Mouse (Mus musculus) CH12.LX (cell line): ENCODE results near the gene Casp14. TPM values are rescaled to one million over a fixed set of nuclear protein-coding genes. Genes with fewer than 3 reads are reported as not detected.

ENCODE experiments used
- DNase-seq: peaks from one replicate; pipeline ENCODE4 v3.0.0-alpha.2; 2013; ENCODE audit errors: extremely low read depth
- H3K27ac ChIP-seq: 2 replicates; pipeline ENCODE4 v1.5.1; 2012; ENCODE audit warnings: low read depth, mild to moderate bottlenecking, control low read depth, moderate library complexity; ENCODE audit not compliant: insufficient read depth
- H3K27me3 ChIP-seq: replicated peaks from 2 replicates; pipeline ENCODE3; 2012; ENCODE audit warnings: inconsistent platforms
- H3K36me3 ChIP-seq, 2 experiments: replicated peaks in 1 of 2; 2 replicates each; pipeline versions ENCODE3 to v1.6.1; 2012; ENCODE audit warnings: inconsistent platforms in 1 of 2, low read length in 1 of 2, mild to moderate bottlenecking in 1 of 2, mixed read lengths in 1 of 2, moderate library complexity in 1 of 2; ENCODE audit not compliant: control insufficient read depth in 1 of 2, insufficient read depth in 1 of 2
- H3K4me1 ChIP-seq, 2 experiments: 2 replicates each; pipeline ENCODE4 v1.6.1; 2012; ENCODE audit warnings: inconsistent platforms in 1 of 2, moderate library complexity in 1 of 2; ENCODE audit not compliant: insufficient read depth in 2 of 2, control insufficient read depth in 1 of 2
- H3K4me2 ChIP-seq: 2 replicates; pipeline ENCODE4 v1.6.1; 2012; ENCODE audit warnings: low read depth, mild to moderate bottlenecking, control low read depth; ENCODE audit not compliant: poor library complexity, insufficient read depth, severe bottlenecking
- H3K4me3 ChIP-seq, 3 experiments: fragments of 150-350 bp in 1 of 3; sonication (generic) in 1 of 3; replicated peaks in 1 of 3; 2 replicates each; pipeline versions ENCODE3 to v1.5.1; 2011 to 2012; ENCODE audit warnings: low read depth in 2 of 3, low read length in 2 of 3, mild to moderate bottlenecking in 2 of 3, moderate library complexity in 2 of 3, control low read depth in 1 of 3, improper control_type of control experiment in 1 of 3, inconsistent platforms in 1 of 3, mixed read lengths in 1 of 3; ENCODE audit not compliant: poor library complexity in 1 of 3
- H3K79me2 ChIP-seq: replicated peaks from 2 replicates; pipeline ENCODE4 v1.6.1; 2012; ENCODE audit warnings: mild to moderate bottlenecking, moderate library complexity; ENCODE audit not compliant: control insufficient read depth, poor library complexity, insufficient read depth, severe bottlenecking; ENCODE audit errors: extremely low read depth
- H3K9ac ChIP-seq: 2 replicates; pipeline ENCODE4 v1.6.1; 2012; ENCODE audit warnings: low read depth, mild to moderate bottlenecking, control low read depth, moderate library complexity; ENCODE audit not compliant: insufficient read depth
- H3K9me3 ChIP-seq: replicated peaks from 2 replicates; pipeline ENCODE3; 2012; ENCODE audit warnings: low read length, inconsistent platforms, mixed read lengths
- CTCF ChIP-seq, 2 experiments: IDR thresholded peaks in 1 of 2; conservative IDR thresholded peaks in 1 of 2; 2 replicates each; pipeline ENCODE4 v1.5.1; 2011 to 2012; ENCODE audit warnings: low read depth in 2 of 2, low read length in 2 of 2, improper control_type of control experiment in 1 of 2, inconsistent platforms in 1 of 2, mild to moderate bottlenecking in 1 of 2, moderate library complexity in 1 of 2
- EP300 ChIP-seq: IDR thresholded peaks from 2 replicates; pipeline ENCODE4 v1.6.1; 2011; ENCODE audit warnings: low read length, improper control_type of control experiment
- ETS1 ChIP-seq: conservative IDR thresholded peaks from 2 replicates; pipeline ENCODE4 v1.6.1; 2012; ENCODE audit warnings: low read depth, mild to moderate bottlenecking, inconsistent platforms, low read length, improper control_type of control experiment, moderate library complexity
- GABPA ChIP-seq: IDR thresholded peaks from 2 replicates; pipeline ENCODE4 v1.6.1; 2012; ENCODE audit warnings: low read depth, low read length, improper control_type of control experiment, inconsistent platforms; ENCODE audit not compliant: insufficient replicate concordance
- IRF4 ChIP-seq: IDR thresholded peaks from 2 replicates; pipeline ENCODE4 v1.6.1; 2014; ENCODE audit warnings: low read depth, mild to moderate bottlenecking, inconsistent platforms, low read length, improper control_type of control experiment
- JUN ChIP-seq: IDR thresholded peaks from 2 replicates; pipeline ENCODE4 v1.6.1; 2011; ENCODE audit warnings: low read depth, mild to moderate bottlenecking, low read length, improper control_type of control experiment, moderate library complexity; ENCODE audit not compliant: insufficient read depth
- KAT2A ChIP-seq: IDR thresholded peaks from 2 replicates; pipeline ENCODE4 v1.6.1; 2012; ENCODE audit warnings: low read length, improper control_type of control experiment, inconsistent platforms; ENCODE audit not compliant: insufficient replicate concordance
- MAZ ChIP-seq: IDR thresholded peaks from 2 replicates; pipeline ENCODE4 v1.6.1; 2012; ENCODE audit warnings: low read depth, mild to moderate bottlenecking, inconsistent platforms, low read length, improper control_type of control experiment, moderate library complexity
- MEF2A ChIP-seq: IDR thresholded peaks from 2 replicates; pipeline ENCODE4 v1.6.1; 2014; ENCODE audit warnings: low read depth, mild to moderate bottlenecking, inconsistent platforms, low read length, improper control_type of control experiment, borderline replicate concordance
- NELFE ChIP-seq: IDR thresholded peaks from 2 replicates; pipeline ENCODE4 v1.6.1; 2011; ENCODE audit warnings: low read depth, low read length, improper control_type of control experiment
- NRF1 ChIP-seq: IDR thresholded peaks from 2 replicates; pipeline ENCODE4 v1.6.1; 2014; ENCODE audit warnings: low read depth, mild to moderate bottlenecking, inconsistent platforms, low read length, improper control_type of control experiment, moderate library complexity
- PAX5 ChIP-seq: IDR thresholded peaks from 2 replicates; pipeline ENCODE4 v1.6.1; 2012; ENCODE audit warnings: low read length, inconsistent platforms, mixed read lengths
- RAD21 ChIP-seq: IDR thresholded peaks from 2 replicates; pipeline ENCODE4 v1.6.1; 2011; ENCODE audit warnings: low read depth, mild to moderate bottlenecking, low read length, improper control_type of control experiment, moderate library complexity
- TBP ChIP-seq: conservative IDR thresholded peaks from 2 replicates; pipeline ENCODE4 v1.6.1; 2011; ENCODE audit warnings: low read depth, low read length, improper control_type of control experiment
- USF2 ChIP-seq: conservative IDR thresholded peaks from 2 replicates; pipeline ENCODE4 v1.6.1; 2011; ENCODE audit warnings: low read depth, low read length, improper control_type of control experiment
- ZC3H11A ChIP-seq: IDR thresholded peaks from 2 replicates; pipeline ENCODE4 v1.6.1; 2012; ENCODE audit warnings: low read depth, mild to moderate bottlenecking, inconsistent platforms, low read length, improper control_type of control experiment
- ZKSCAN1 ChIP-seq: IDR thresholded peaks from 2 replicates; pipeline ENCODE4 v1.6.1; 2012; ENCODE audit warnings: low read depth, inconsistent platforms, low read length, improper control_type of control experiment, borderline replicate concordance
- ZMIZ1 ChIP-seq: IDR thresholded peaks from 2 replicates; pipeline ENCODE4 v1.6.1; 2012; ENCODE audit warnings: low read depth, mild to moderate bottlenecking, inconsistent platforms, low read length, improper control_type of control experiment
- ZNF384 ChIP-seq: IDR thresholded peaks from 2 replicates; pipeline ENCODE4 v1.6.1; 2012; ENCODE audit warnings: low read depth, low read length, improper control_type of control experiment, inconsistent platforms
- dilution Hi-C: fragments of 300-500 bp; cut with MboI; formaldehyde crosslinking; loops from 2 replicates; pipeline ENCODE4 v1.14.3; 2020; ENCODE audit warnings: low sequenced_read_pairs; ENCODE audit not compliant: extremely low pct_unique_long_range_greater_than_20kb, extremely low pct_ligation_motif_present
- in situ Hi-C: fragments of 300-500 bp; cut with MboI; formaldehyde crosslinking; loops from 3 replicates; pipeline ENCODE4 v1.14.3; 2019; ENCODE audit warnings: low sequenced_read_pairs, low pct_ligation_motif_present, low pct_unique_long_range_greater_than_20kb, mixed read lengths
- polyA plus RNA-seq: library from polyadenylated mRNA; unstranded; fragments of >175 nt; gene quantifications from 2 replicates; pipeline ENCODE4 v1.2.1, GENCODE M21; 2012; ENCODE audit warnings: low read depth; ENCODE audit not compliant: insufficient read length
- total RNA-seq, 2 experiments: library from RNA; depleted of rRNA; stranded (reverse); fragments of 300-350 nt in 1 of 2; fragments of >200 nt in 1 of 2; gene quantifications; 2 replicates each; pipeline ENCODE4 v1.2.3; 2012 to 2014

Casp14 gene
- total and polyA plus RNA-seq, 3 experiments = not detected

DNA sequence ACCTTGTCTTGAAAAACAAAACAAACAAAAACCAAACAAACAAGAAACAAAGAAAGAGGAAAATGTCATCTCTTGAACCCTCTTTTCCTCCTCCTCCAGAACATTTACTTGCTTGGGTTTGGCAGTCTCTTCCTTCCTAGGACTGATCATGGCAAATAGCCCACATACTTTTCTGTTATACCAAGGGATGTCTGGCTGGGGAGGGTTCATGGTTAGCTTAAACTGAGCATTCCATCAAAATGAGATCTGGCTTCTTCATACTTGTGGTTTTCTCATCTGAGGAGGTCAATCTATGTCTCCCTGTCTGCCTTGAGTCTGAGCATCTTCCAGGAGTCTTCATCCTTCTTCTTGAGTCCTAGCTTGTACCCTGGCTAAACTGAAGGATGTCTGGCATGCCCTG, 1.9 kb downstream of the Casp14 start:
- peaks cover 41% of the 10 kb centered on the region for H3K27me3 ChIP-seq
- in situ Hi-C loops (no loop called here), dilution Hi-C loops (no loop called here)
- H3K4me1 ChIP-seq = no peaks in the 10 kb centered on the region
- H3K9me3 ChIP-seq = no peaks in the 10 kb centered on the region
- no peak overlapping the region for H3K4me3 ChIP-seq
- DNase-seq = no peak
- H3K36me3 ChIP-seq = no peaks in the 10 kb centered on the region
- no peak for TF ChIP-seq ZMIZ1
- TF ChIP-seq ETS1 = no peak
- TF ChIP-seq, all 38 proteins: peak for 0
- Histone ChIP-seq H3K4me2 (no peak overlapping the region), H3K79me2 (no peaks in the 10 kb centered on the region), H3K27ac (no peak overlapping the region), H3K9ac (no peak overlapping the region)

DNA sequence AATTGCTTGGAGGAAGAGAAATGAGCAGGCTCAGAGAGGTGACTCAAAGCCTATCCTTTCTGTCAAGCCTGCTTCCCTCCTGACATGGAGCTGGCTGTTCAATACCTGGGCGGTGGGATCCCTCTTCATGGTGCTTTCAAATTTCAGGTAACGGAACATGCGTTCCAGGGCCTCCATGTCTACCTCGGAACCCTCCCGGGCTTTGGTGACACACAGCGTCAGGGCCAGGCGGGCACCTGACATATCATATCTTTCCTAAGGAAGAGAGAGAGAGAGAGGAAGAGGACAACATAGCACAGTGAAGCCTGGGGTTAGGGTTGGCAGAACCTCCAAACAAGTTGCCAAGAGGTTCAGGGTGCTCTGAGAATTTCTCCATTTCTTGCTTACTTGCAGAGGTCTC, 2.9 kb downstream of the Casp14 start:
- H3K27me3 ChIP-seq = peaks cover 40% of the 10 kb centered on the region
- dilution Hi-C loops (no loop called here), in situ Hi-C loops (no loop called here)
- H3K27ac ChIP-seq = no peak overlapping the region
- no peak for DNase-seq
- H3K79me2 ChIP-seq = no peaks in the 10 kb centered on the region
- TF ChIP-seq TBP (no peak), KAT2A (no peak), USF2 (no peak)
- H3K9ac ChIP-seq = no peak overlapping the region
- no peaks in the 10 kb centered on the region for H3K4me1 ChIP-seq
- no peak overlapping the region for H3K4me3 ChIP-seq
- H3K4me2 ChIP-seq = no peak overlapping the region
- no peaks in the 10 kb centered on the region for H3K9me3 ChIP-seq
- no peaks in the 10 kb centered on the region for H3K36me3 ChIP-seq

DNA sequence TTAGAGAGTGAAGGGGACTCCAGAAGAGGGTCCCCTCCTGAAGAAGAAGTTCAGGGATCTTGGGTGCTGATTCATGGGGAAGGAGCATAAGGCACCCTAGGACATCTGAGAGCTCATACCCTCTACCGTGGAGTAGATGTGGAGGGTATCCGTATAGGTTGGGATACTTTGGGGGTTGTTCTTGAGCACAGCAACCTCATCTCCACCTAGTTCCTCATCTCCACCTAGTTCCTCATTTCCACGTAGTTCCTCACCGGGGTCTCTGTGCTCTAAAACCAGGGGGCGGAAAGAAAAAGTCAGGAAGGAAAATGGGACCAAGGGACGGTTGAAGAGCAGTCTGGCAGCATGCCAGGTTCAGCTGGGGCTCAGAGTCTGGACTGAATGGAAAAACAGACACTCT, 4.0 kb downstream of the Casp14 start:
- peaks cover 43% of the 10 kb centered on the region for H3K27me3 ChIP-seq
- H3K4me2 ChIP-seq = no peak overlapping the region
- no peaks in the 10 kb centered on the region for H3K79me2 ChIP-seq
- no peak overlapping the region for H3K9ac ChIP-seq
- no peaks in the 10 kb centered on the region for H3K4me1 ChIP-seq
- no peak overlapping the region for H3K27ac ChIP-seq
- H3K36me3 ChIP-seq = no peaks in the 10 kb centered on the region
- no peak overlapping the region for H3K4me3 ChIP-seq
- H3K9me3 ChIP-seq = no peaks in the 10 kb centered on the region
- dilution Hi-C loops = no loop called here
- TF ChIP-seq NELFE = no peak
- TF ChIP-seq ZNF384 = no peak
- TF ChIP-seq JUN = no peak
- TF ChIP-seq CTCF (conservative IDR thresholded peaks at IDR 0.05 in 1 of 2, IDR thresholded peaks at IDR 0.05 in 1 of 2; ENCODE audit: low read depth in 2 of 2, low read length in 2 of 2) = no peak
- no peak for TF ChIP-seq MAZ
- TF ChIP-seq RAD21 = no peak
- TF ChIP-seq ZC3H11A = no peak
- TF ChIP-seq ZKSCAN1 = no peak
- no peak for TF ChIP-seq EP300
- no peak for TF ChIP-seq PAX5
- TF ChIP-seq MEF2A = no peak
- no peak for TF ChIP-seq GABPA
- TF ChIP-seq TBP = no peak
- no peak for TF ChIP-seq NRF1
- no peak for TF ChIP-seq IRF4
- TF ChIP-seq, all 38 proteins: peak for 0
- in situ Hi-C loops = no loop called here
- no peak for DNase-seq
